Mouse (Mus musculus): ENCODE data around the gene Prkd3.

DNA sequence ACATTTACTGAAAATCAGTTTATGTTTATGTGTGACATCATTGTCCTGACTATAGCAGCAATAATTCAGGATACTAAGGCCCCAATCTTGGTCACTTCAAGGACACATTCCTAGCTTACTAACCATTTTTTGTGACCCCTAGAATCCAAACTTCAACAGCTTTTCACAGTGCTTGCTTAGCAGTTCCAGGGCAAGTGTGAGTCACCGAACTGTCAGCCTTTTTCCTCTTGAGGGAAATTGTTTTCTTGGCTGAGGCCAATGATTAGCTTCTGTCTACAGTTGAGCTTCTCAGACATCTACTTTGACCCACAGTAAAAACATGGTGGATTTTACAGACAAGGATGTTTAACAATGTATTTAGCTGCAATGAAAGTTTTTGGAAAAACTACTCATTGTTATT is 43.6 kb upstream of the Prkd3 start:
- TF ChIP-seq CTCF (IDR thresholded peaks at IDR 0.05; ENCODE audit: low read depth) (no peak), EP300 (IDR thresholded peaks at IDR 0.05; ENCODE audit: low read depth) (no peak)

Measured in liver, postnatal 0 days (tissue).